In genomic region chr1:193000908-193001307, GRCm38 (mm10) we compare ENCODE assay signal across 13 mouse cellular contexts. TPM values are rescaled to one million over a fixed set of nuclear protein-coding genes. Genes with fewer than 3 reads are reported as not detected.
DNase-seq lines count a peak whose midpoint lies in the region; ATAC-seq and TF ChIP-seq lines count a peak whose summit lies in the region.
"Had no signal": no experiment of that assay in that cellular context is flagged by ENCODE, and none has a peak within 500 bp of the region (broad histone marks: within the 10 kb centered on the region; RNA-seq: fewer than 3 reads in every experiment).

No protein-coding gene starts in this region.

- H3K27ac ChIP-seq in heart, adult 2 months: no peak overlapping the region
- no peak overlapping the region for H3K27ac ChIP-seq in thymus, adult 2 months (ENCODE audit: control insufficient read depth, insufficient read depth, low read length)
- no peak overlapping the region for H3K27ac ChIP-seq in midbrain, embryonic 16.5 days (ENCODE audit: low read length)
- H3K27ac ChIP-seq: midbrain, embryonic 12.5 days had no signal

- DNase-seq in heart, adult 2 months: no peak
- DNase-seq in heart, postnatal 25 days (ENCODE audit: low spot score): no peak
- peak; percentile 4 for DNase-seq in thymus, adult 2 months
- DNase-seq in thymus, postnatal 36 days: no peak
- peak; percentile 10 for DNase-seq in skeletal muscle tissue, adult 2 months (ENCODE audit: low read depth, low spot score)
- no peak for DNase-seq in right cerebral cortex, adult 2 months (ENCODE audit: low spot score in 2 of 2)
- DNase-seq: cerebellum, adult 11-12 months; right cerebral cortex, adult 18-20 months; thymus, postnatal 4 days had no signal

- H3K9me3 ChIP-seq in midbrain, embryonic 16.5 days (replicated peaks; ENCODE audit: control insufficient read depth, low read length, poor library complexity, severe bottlenecking): no peaks in the 10 kb centered on the region
- H3K9me3 ChIP-seq: midbrain, embryonic 12.5 days had no signal

- no peaks in the 10 kb centered on the region for H3K36me3 ChIP-seq in heart, adult 2 months (ENCODE audit: control insufficient read depth, insufficient read depth, low read length)
- H3K36me3 ChIP-seq in thymus, adult 2 months (ENCODE audit: control insufficient read depth, insufficient read depth, low read length): no peaks in the 10 kb centered on the region
- no peaks in the 10 kb centered on the region for H3K36me3 ChIP-seq in midbrain, embryonic 16.5 days (ENCODE audit: control insufficient read depth, insufficient read depth, low read length)
- H3K36me3 ChIP-seq: midbrain, embryonic 12.5 days had no signal

- ATAC-seq in erythroid progenitor cell, adult 5-6 weeks (replicated peaks; ENCODE audit: low FRiP score, poor library complexity, severe bottlenecking): peak; percentile 61
- ATAC-seq in midbrain, embryonic 16.5 days: no peak
- ATAC-seq: inflammation-experienced regulatory T-cells, adult 6 months had no signal

- peak; percentile 79 for TF ChIP-seq CTCF in heart, adult 2 months (IDR thresholded peaks at IDR 0.05)
- no peak for TF ChIP-seq CTCF in thymus, adult 2 months (IDR thresholded peaks at IDR 0.05; ENCODE audit: borderline replicate concordance, control insufficient read depth, extremely low read depth, insufficient read depth, low read length, poor library complexity)

- H3K79me2 ChIP-seq in heart, adult 2 months (replicated peaks; ENCODE audit: control insufficient read depth, insufficient read depth, low read length): no peaks in the 10 kb centered on the region

- intact Hi-C loops in heart, adult 2 months (cut with DNase I): loop anchor here (2.0 to 10.0 kb wide), 2 partner anchors 126 to 204 kb away; partner anchors contain the start of genes Lamb3 and Traf3ip3
- intact Hi-C loops in heart, postnatal 25 days (cut with DNase I): loop anchor here (5.0 kb wide), 1 partner anchor 96 kb away; no protein-coding TSS in a partner anchor

- H3K9ac ChIP-seq in heart, adult 2 months (ENCODE audit: low read depth, low read length): no peak overlapping the region
- no peak overlapping the region for H3K9ac ChIP-seq in midbrain, embryonic 16.5 days (ENCODE audit: low read depth, low read length)
- H3K9ac ChIP-seq: midbrain, embryonic 12.5 days had no signal

- no peaks in the 10 kb centered on the region for H3K27me3 ChIP-seq in heart, adult 2 months (ENCODE audit: control insufficient read depth, insufficient read depth, low read length)
- no peaks in the 10 kb centered on the region for H3K27me3 ChIP-seq in thymus, adult 2 months (ENCODE audit: control insufficient read depth, insufficient read depth, low read length)
- no peaks in the 10 kb centered on the region for H3K27me3 ChIP-seq in midbrain, embryonic 16.5 days (ENCODE audit: control insufficient read depth, insufficient read depth, low read depth, low read length)
- H3K27me3 ChIP-seq: midbrain, embryonic 12.5 days had no signal

- TF ChIP-seq EP300 in heart, adult 2 months (IDR thresholded peaks at IDR 0.05; ENCODE audit: insufficient read depth, low read depth, low read length): no peak

- TF ChIP-seq POLR2A in heart, adult 2 months (IDR thresholded peaks at IDR 0.05; ENCODE audit: insufficient read depth, low read depth, low read length): no peak
- TF ChIP-seq POLR2A in thymus, adult 2 months (IDR thresholded peaks at IDR 0.05; ENCODE audit: control insufficient read depth, extremely low read depth, insufficient read depth, low read length, poor library complexity): no peak

- H3K4me2 ChIP-seq in midbrain, embryonic 16.5 days (ENCODE audit: low read length): no peak overlapping the region
- H3K4me2 ChIP-seq: midbrain, embryonic 12.5 days had no signal

- H3K4me3 ChIP-seq in heart, adult 2 months: no peak overlapping the region
- no peak overlapping the region for H3K4me3 ChIP-seq in thymus, adult 2 months (ENCODE audit: control insufficient read depth, insufficient read depth, low read length)
- H3K4me3 ChIP-seq in midbrain, embryonic 16.5 days (ENCODE audit: low read depth, low read length): no peak overlapping the region
- H3K4me3 ChIP-seq: midbrain, embryonic 12.5 days had no signal

- H3K4me1 ChIP-seq in heart, adult 2 months (ENCODE audit: control insufficient read depth, insufficient read depth, low read length): no peaks in the 10 kb centered on the region
- H3K4me1 ChIP-seq in thymus, adult 2 months (replicated peaks; ENCODE audit: control insufficient read depth, insufficient read depth, low read length): no peaks in the 10 kb centered on the region
- no peaks in the 10 kb centered on the region for H3K4me1 ChIP-seq in midbrain, embryonic 16.5 days (ENCODE audit: control insufficient read depth, insufficient read depth, low read length)
- H3K4me1 ChIP-seq: midbrain, embryonic 12.5 days had no signal

RNA-seq across cellular contexts. Expression of gene Syt14, which starts 34.7 kb away (rescaled TPM):
- under 1 TPM; 0.34 to 0.41 TPM for total RNA-seq in heart, adult 2 months (2021)
- 0.02 TPM in 1 of 2 replicates, not detected in the other for polyA plus RNA-seq in heart, adult 2 months (2012; rRNA removed)
- total RNA-seq in heart, postnatal 25 days (2021): under 1 TPM; 0.23 to 0.42 TPM
- 0.78 and 0.97 TPM in 2 replicates for polyA plus RNA-seq in thymus, adult 2 months (2012; rRNA removed)
- total RNA-seq in erythroid progenitor cell, adult 5-6 weeks (2015; ENCODE audit: low replicate concordance): 7.6 and 13.0 TPM in 2 replicates
- total RNA-seq in erythroid progenitor cell, adult 5-6 weeks (2017; ENCODE audit: low replicate concordance): 5.4 and 8.8 TPM in 2 replicates
- polyA plus RNA-seq in midbrain, embryonic 16.5 days (2015; fragmentation: Nextera tagmentation; extraction: Ambion mirVana): 6.9 and 8.2 TPM in 2 replicates
- polyA plus RNA-seq: inflammation-experienced regulatory T-cells, adult 6 months had no signal

Comparison
In these comparisons a context has a peak if more than half of its experiments do, and no peak if none do; other contexts are left out.
1. DNase-seq: peak in thymus, adult 2 months (single experiment) and skeletal muscle tissue, adult 2 months (single experiment); none in heart, adult 2 months (0 of 2), heart, postnatal 25 days (single experiment), thymus, postnatal 36 days (0 of 2) and right cerebral cortex, adult 2 months (0 of 2).
2. RNA of gene Syt14, which starts 34.7 kb away (total RNA-seq): 5.4 to 13.0 TPM in erythroid progenitor cell, adult 5-6 weeks; 0.23 to 0.42 TPM in heart, postnatal 25 days and 0.34 to 0.41 TPM in heart, adult 2 months; every median in the first group is over 4 times any median in the second.